Mouse (Mus musculus): ENCODE measurements at regions not wholly inside any gene's neighbourhood (a gene's known extent, or its start where the extent isn't known, plus 50 kb on each side); places are given as distances from the start of the nearest gene placed in this dataset.
A peak's percentile ranks its signal among the peaks of the same experiment; 100 is the strongest.

DNA sequence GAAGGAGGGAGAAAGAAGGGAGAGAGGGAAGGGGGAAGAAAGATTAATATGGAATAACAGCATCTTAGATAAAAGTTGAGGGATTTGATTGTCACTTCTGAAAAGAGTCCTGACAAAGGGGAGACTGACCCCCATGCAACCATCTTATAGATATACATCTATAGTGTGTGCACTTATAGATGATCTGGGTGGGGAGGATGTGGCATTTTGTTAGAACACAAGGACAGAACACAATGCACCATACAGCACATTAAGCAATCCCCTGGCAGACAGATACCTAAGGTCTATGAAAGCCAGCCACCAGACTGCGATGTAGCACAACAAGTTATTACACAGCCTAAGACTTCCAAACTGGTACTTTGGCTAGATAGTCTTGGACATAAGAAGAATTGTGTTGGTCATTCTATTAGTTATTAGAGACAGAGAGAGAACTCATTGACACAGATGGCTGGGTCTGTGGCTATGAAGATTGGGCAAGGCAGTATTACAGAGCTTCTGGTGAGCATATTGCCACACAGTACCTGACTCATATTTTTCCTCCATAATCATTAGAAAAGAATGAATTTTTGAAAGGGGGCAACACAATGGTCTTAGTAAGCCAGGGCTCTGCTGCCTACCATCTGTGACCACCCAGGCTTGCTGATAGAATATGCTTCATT is 126.3 kb upstream of the Itgb1 start:
- DNase-seq (ENCODE audit: low read depth, low spot score): no peak

DNA sequence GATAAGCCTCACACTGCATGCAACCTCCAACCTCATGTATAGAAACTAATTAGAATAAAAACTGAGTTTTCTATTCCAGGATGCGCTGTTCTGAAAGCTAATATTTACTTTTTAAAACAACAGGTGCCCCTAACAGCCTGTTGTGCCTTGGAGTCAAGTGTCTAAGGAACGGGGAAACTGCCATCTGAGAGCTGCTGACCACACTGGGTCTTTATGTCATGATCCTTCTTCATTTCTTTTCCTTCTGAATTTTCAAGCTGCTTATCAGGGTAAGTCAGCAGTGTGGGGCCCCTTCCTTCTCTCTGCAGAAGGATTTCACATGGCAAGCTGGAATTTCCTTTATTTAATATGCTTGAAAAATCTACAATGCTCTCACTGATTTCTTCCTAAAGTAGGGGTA is 125.0 kb upstream of the Itgb1 start:
- no peak for DNase-seq (ENCODE audit: low read depth, low spot score)

DNA sequence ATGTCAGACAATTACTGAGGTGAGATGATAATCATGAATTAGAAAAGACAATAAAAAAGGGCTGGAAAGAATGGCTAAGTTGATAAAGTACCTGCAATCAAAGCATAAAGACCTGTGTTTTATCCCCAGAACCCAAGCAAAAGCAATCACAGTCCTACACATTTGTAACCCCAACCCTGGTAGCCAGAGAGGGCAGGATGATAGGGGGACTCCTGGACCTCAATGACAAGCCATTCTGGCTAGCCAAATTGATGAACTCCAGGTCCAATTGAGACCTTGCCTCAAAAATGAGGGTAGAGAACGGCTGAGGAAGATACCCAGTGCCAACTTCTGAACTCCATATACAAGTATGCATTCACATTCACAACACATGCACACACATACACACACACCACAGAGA is 124.4 kb upstream of the Itgb1 start:
- no peak for DNase-seq (ENCODE audit: low read depth, low spot score)

DNA sequence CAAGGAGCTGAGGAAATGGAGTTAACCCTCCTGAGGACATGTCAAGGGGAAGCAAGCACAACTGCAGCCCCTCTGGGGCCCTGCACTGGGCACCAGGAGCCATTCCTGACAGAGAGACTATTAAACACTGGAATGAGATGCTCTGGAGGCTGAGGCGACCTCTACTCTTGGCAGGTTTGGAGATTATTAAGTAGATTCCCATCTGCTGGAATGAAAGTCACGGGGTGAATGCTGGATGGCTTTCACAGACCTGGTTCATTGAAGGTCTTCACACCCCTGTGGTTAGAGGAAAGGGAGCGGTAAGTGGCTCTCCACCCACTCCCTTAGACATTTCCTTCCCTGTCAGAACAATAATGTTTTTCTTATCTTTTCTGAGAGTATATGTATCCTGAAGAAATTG is 122.8 kb upstream of the Itgb1 start:
- no peak for DNase-seq (ENCODE audit: low read depth, low spot score)

DNA sequence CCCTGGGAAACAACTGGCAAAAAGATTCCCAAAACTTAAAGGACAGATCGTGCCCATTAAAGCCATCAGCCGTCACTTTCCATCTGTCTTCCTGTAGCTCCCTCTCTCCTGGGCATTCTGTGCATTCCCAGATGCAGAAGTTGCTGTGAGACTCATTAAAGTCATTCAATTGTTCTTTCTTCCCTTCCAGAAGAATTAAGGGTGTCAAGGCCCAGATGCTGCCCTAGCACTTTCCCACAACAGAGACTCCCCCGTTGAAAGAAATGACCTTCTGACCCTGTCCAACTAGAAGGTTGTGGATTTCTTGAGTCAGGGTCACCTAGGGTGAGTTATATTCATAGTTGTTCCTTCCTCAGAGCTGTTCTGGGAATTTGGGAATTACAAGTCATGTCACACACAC is 121.7 kb upstream of the Itgb1 start:
- DNase-seq (ENCODE audit: low read depth, low spot score): no peak

- no peak for DNase-seq (ENCODE audit: low read depth, low spot score)
Observed at GRCm38 (mm10) chr8:128572291-128572690, 113.2 kb upstream of the Itgb1 start.

DNA sequence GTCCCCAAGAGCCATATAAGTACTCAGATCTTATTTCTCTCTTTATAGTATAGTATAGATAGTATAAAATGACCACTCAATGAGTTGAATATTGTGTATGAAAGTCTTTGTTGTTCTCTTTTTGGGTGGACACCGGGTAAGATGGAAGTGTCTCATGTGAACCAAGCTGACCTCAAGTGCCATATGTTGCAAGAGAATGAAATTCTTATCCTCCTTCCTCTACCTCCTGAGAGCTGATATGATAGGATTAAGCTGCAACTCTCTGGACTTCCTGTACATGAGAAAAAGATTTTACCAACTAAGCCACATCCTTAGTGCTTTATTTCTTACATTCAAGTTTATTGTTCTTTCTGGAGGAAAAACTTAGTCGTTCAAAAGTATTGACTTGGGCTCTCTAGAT is 91.3 kb upstream of the Itgb1 start:
- no peak for DNase-seq (ENCODE audit: low read depth, low spot score)

DNA sequence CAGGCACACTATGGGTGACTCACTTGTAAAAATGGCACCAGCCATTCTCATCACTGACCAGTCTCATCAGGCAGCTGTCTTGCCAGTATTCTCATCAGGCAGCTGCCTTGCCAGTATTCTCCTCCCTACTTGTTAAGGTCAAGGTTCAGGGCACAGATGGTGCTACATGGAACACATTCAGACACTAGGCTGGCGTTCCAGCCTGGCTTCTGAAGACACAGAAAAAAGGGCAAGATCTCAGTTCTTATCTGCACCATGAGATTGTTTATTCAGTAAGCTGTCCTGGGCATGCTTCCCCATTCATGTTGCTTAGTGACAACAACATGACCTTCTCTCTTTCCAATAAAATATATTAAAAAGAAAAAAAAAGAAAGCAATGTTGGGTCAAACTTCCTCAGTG is 90.7 kb upstream of the Itgb1 start:
- DNase-seq (ENCODE audit: low read depth, low spot score): no peak

GRCm38 (mm10) chr8:128605588-128605987 is 79.9 kb upstream of the Itgb1 start:
- no peak for DNase-seq (ENCODE audit: low read depth, low spot score)

GRCm38 (mm10) chr8:128608876-128609275 is 76.6 kb upstream of the Itgb1 start:
- no peak for DNase-seq (ENCODE audit: low read depth, low spot score)

DNA sequence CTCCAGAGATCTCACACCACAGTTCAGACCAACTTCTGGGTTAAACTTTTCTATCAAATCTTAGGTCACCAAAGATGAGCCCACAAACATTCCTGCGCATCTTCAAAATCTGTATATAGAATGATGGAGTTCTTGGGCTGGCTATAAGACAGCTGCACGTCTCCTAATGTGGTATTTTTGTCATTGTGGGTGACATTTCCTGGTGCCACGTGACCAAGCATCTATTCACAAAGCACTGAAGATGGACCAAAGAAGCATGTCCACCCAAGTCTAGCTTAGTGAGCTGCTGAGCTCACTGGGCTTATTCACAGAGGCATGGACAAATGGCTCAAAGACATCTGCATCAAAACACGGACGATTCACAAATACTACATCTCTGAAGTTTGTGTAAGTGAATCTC is 72.8 kb upstream of the Itgb1 start:
- DNase-seq (ENCODE audit: low read depth, low spot score): no peak

DNA sequence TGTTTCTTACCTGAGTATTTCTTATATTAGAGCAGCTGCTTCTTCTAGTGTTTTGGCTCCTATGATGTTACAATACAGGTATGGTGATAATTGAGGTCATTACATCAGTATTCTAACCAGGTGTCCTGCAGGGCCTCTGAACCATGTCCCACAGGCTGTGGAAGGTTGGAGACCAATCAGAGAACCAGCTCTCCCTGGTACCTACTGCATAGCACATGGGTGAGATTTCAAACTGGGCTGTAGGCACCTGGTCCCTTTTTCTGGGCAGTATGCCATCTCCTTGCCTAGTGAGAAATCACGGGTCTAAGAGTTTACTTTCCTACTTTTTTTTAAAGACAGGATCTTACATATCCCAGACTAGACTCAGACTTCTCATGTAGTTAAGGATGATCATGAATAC is 67.6 kb upstream of the Itgb1 start:
- no peak for DNase-seq (ENCODE audit: low read depth, low spot score)

GRCm38 (mm10) chr8:128619086-128619485 is 66.4 kb upstream of the Itgb1 start:
- peak; percentile 12 for DNase-seq (ENCODE audit: low read depth, low spot score)
